Mouse (Mus musculus) olfactory bulb, adult 2 months (tissue): ENCODE measurements around the gene Nf2.

Experiments used
- CTCF ChIP-seq: fragments of 200-500 bp; IDR thresholded peaks from 2 replicates; pipeline ENCODE4 v1.5.1; 2012; ENCODE audit warnings: low read depth, mild to moderate bottlenecking, low read length, moderate library complexity; ENCODE audit not compliant: insufficient read depth
- POLR2A ChIP-seq: fragments of 200-500 bp; IDR thresholded peaks from 2 replicates; pipeline ENCODE4 v1.6.1; 2012; ENCODE audit warnings: mild to moderate bottlenecking, low read depth, low read length, moderate library complexity; ENCODE audit not compliant: insufficient read depth

GRCm38 (mm10) chr11:4769293-4769692, 80.0 kb downstream of the Nf2 start:
- TF ChIP-seq CTCF = no peak
- no peak for TF ChIP-seq POLR2A
